Mouse (Mus musculus) left cerebral cortex, adult 2 months (tissue): Measurements from ENCODE around the gene Gtpbp3. TPM values are rescaled to one million over a fixed set of nuclear protein-coding genes. Genes with fewer than 3 reads are reported as not detected.

Experiments
- DNase-seq, 2 experiments: peaks; one replicate each; pipeline ENCODE4 v3.0.0; 2021 to 2022; ENCODE audit warnings: low spot score in 2 of 2, mixed read lengths in 1 of 2; ENCODE audit errors: extremely low spot score in 1 of 2
- H3K27ac ChIP-seq: fragments of 200-600 bp; 2 replicates; pipeline ENCODE4 v1.8.1; 2022
- H3K4me3 ChIP-seq: fragments of 200-600 bp; 2 replicates; pipeline ENCODE4 v1.8.1; 2022
- CTCF ChIP-seq: fragments of 200-600 bp; IDR thresholded peaks from 2 replicates; pipeline ENCODE4 v1.8.1; 2022; ENCODE audit warnings: antibody characterized with exemption, mild to moderate bottlenecking, moderate library complexity
- intact Hi-C: fragments of 180-260 bp; cut with DNase I; formaldehyde crosslinking; loops from one replicate; pipeline ENCODE4 v1.15.1; 2025
- total RNA-seq, 2 experiments: library from RNA; stranded (reverse); gene quantifications; 2 replicates each; pipeline ENCODE4 v1.2.3; 2021

Gene Gtpbp3
- total RNA-seq, 2 experiments from 2014 or later = 33.0 to 37.4 TPM

DNA sequence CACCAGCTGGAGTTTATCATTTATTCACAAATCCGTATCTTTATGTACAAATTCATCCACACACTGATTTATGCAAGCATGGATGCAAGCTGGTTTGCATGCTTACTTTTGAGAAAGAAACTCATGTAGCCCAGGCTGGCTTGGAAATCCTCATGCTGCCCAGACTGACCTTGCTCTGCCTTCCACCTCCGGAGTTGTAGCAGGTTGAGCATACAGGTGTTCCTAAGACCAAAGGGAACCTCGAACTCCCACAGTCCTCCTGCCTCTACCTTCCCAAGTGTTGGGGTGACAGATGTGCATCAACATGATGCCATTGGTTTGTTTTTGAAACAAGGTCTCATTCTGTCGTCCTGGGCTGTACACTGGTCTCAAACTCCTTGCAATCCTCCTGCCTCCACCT, 25.7 kb upstream of the Gtpbp3 start:
- H3K27ac ChIP-seq = peak overlapping the region; percentile 92; the same call in 1 of the 2 replicates
- DNase-seq = no peak
- TF ChIP-seq CTCF = no peak
- peak overlapping the region; percentile 95 for H3K4me3 ChIP-seq
- intact Hi-C loops = loop anchor here (5.0 to 10.0 kb wide), 2 partner anchors 90 to 567 kb away; partner anchors contain the start of genes Ocel1, Rpl18a and Slc5a5

DNA sequence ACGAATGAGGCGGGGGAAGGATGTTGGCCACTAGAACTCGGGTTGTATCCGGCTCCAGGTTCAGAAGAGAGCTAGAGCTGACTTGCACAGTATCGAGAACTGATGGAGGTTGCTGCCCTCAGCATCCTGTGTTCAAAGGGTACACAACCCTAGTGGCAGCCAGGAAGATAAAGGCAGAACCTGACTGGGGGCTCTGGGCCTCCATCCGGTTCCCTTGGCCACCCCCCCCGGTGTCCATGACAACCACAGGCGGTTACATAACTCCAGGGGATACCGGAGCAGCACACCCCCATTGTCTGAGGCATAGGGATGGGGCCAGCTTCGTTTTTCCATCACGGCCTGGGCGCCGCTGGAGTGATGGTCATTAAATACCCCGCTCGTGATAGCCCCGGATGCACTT, 25.1 kb upstream of the Gtpbp3 start:
- DNase-seq = peak; percentile 64 to 69
- TF ChIP-seq CTCF = no peak; the same call in 1 of the 2 replicates
- intact Hi-C loops = loop anchor here (5.0 to 10.0 kb wide), 2 partner anchors 90 to 568 kb away; partner anchors contain the start of genes Ocel1, Rpl18a and Slc5a5

DNA sequence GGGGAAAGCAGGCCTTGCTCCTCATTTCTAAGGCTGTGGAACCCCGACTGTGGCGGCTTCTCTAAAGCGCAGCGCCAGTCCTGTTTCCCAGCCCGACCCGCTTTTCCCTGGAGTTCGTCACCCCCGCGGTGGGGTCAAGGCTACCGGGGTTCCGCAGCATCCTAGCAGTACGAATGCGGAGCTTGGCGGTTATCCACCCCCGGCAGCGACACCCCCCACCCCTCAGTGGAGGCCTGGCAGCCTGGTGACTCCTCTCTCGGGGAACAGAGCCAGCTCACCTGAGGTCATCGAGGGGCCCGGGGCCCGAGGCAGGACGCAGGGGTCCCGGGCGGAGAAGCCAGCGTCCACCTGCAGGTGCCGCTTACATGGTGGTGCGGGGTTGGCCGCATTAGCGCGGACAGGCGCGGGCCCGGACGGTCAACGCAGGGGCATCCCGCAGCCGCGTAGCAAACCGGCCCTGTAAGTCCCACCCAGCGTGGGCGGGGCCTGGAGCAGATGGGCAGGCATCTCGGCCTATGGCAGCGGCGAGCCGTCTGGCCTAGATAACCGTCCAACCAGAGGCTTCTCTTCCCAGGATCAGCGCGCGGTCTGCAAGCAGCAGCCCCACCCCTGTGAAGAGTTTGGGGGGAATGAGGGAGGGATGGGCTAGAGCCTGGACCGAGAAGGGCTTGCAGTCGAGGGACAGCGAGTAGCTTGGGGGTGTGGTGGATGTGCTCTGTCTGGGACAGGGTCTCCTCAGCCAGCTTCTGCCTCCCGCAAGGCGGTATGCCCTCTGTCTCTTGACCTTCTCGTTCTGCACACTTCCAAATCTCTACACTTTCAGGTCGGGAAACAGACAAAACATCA, 24.5 kb upstream of the Gtpbp3 start, which contains the start of gene Abhd8:
Abhd8 (minus strand) TSS at position 468 of the 846 bp plus-strand sequence.
- Histone ChIP-seq H3K4me3 (peak within 1 kb of the TSS; percentile 95), H3K27ac (peak within 1 kb of the TSS; percentile 92)
- DNase-seq = peak; percentile 98 to 99
- intact Hi-C loops = loop anchor here (1.0 to 10.0 kb wide), 3 partner anchors 22 to 569 kb away; partner anchors contain the start of genes Ano8, Ocel1, Rpl18a and Slc5a5
- no peak; the same call in 1 of the 2 replicates for TF ChIP-seq CTCF

More for the DNA sequence above, 25.1 kb upstream of the Gtpbp3 start:
- H3K27ac ChIP-seq = peak overlapping the region; percentile 92
- peak overlapping the region; percentile 95 for H3K4me3 ChIP-seq

DNA sequence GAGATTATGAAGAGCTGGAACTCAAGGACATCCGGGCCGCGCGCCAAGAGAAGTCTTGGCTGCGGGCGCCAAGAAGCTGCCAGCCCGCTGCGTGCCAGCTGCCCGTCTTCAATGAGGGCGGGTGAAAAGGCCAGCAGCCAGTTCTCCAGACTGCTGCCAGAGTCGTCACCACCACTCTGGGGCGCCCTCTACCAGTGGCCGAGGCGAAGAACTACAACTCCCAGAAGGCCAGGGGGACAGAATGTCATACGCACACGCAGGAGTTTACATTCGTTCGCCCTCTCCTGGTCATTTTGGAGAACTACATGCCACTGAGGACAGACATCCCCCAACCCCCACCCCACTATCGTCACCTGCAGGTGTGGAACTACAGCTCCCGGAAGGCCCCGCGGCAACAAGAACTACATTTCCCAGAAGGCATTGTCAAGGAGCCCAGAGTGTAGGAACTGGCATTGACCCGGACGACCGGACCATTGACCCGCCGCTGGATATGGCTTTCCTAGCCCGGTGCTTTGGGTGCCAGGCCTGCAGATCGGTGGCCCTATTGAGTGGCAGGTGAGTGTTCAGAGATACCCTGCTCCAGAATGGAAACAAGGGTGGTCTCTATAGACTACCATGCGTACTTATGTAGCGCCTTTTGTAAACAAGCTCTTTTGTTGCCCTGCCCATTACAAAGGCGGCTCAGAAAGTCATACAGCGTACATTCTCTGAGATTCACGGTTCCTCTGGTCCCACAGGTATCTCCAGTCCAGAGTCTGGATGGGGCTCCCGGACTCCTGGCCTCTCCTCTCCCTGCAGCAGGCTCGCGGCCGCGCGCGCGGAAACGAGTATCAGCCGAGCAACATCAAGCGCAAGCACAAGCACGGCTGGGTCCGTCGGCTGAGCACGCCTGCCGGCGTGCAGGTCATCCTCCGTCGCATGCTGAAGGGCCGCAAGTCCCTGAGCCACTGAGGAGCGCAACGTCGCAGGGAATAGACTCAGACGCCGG, 23.1 kb upstream of the Gtpbp3 start, which contains the start of gene Mrpl34:
Mrpl34 (plus strand) TSS at position 447 of the 988 bp plus-strand sequence.
- peak within 1 kb of the TSS; percentile 92 for H3K27ac ChIP-seq
- TF ChIP-seq CTCF = peak; percentile 99
- intact Hi-C loops = loop anchor here (1.0 to 10.0 kb wide), 3 partner anchors 20 to 570 kb away; partner anchors contain the start of genes Ano8, Ocel1, Rpl18a and Slc5a5
- DNase-seq = peak; percentile 98
- peak within 1 kb of the TSS; percentile 95 for H3K4me3 ChIP-seq

DNA sequence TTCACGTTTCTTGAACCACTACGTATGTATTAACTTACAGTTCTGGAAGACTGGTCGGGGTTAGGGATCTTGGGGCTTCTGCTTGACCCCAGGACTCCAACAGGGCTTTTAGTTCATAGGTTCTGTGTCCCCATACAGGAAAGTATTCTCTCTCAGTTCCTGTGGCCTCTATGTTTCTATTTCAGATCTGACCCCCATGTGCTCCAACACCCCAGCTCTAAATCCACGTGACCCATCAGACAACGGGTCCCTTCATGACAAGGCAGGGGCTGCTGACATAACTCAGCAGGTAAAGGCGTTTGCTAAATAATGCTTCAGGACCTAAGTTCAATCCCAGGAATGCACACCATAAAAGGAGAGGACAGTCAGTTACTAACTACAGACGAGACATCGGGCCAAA, 22.2 kb upstream of the Gtpbp3 start:
- Histone ChIP-seq H3K27ac (peak overlapping the region; percentile 87), H3K4me3 (peak overlapping the region; percentile 66)
- intact Hi-C loops = loop anchor here (10.0 kb wide), 1 partner anchor 571 kb away; the partner anchor contains the start of genes Rpl18a and Slc5a5
- no peak for DNase-seq
- TF ChIP-seq CTCF = no peak

DNA sequence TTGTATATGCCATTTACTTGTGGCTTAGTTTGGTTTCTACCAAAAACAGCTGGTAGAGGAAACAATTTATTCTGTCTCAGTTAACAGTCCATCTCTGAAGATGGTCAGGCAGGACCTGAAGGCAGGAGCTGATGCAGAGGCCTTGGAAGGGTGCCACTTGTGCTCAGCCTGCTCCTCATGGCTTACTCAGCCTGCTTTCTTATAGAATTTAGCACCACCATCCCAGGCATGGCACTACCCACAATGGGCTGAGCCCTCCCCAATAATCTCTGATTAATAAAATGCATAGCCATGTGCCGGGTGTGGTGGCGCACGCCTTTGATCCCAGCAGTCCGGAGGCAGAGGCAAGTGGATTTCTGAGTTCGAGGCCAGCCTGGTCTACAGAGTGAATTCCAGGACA, 21.7 kb upstream of the Gtpbp3 start:
- Histone ChIP-seq H3K27ac (no peak overlapping the region), H3K4me3 (no peak overlapping the region)
- no peak for TF ChIP-seq CTCF
- intact Hi-C loops = loop anchor here (10.0 kb wide), 1 partner anchor 571 kb away; the partner anchor contains the start of genes Rpl18a and Slc5a5
- DNase-seq = no peak

DNA sequence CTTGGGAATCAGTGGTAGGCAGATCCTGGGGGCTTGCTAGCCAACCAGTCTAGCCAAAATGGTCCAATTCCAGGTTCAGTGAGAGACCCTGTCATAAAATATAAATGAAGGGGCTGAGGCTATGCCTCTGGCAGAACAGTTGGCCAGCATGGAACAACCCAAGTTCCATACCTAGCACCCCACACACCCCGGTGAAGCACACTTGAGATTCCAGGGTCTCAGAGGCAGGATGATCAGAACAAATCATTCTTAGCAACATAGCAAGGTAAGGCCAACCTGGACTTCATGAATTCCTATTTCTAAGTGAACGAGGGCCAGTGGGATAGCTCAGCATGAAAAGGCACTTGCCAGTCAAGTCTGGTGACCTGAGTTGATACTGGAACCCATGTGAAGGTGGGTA, 20.7 kb upstream of the Gtpbp3 start:
- no peak for DNase-seq
- Histone ChIP-seq H3K27ac (no peak overlapping the region), H3K4me3 (no peak overlapping the region)
- intact Hi-C loops = loop anchor here (10.0 kb wide), 1 partner anchor 572 kb away; the partner anchor contains the start of genes Rpl18a and Slc5a5
- no peak for TF ChIP-seq CTCF

DNA sequence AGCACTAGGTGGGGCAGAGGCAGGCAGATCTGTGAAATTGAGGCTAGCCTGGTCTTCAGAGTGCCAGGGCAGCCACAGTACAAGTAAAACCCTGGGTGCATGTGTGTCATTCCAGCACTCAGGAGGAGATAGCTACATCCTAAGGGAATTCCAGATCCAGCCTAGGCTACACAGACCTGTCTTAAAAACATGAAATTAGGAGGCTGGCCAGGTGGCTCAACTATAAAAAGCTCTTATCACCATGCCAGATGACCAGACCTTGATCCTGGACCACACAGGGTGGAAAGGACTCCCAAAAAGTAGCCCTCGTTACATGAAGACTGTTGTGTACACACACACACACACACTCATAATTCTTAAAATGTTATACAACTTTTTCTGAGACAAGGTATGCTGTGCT, 19.9 kb upstream of the Gtpbp3 start:
- H3K4me3 ChIP-seq = no peak overlapping the region
- no peak for TF ChIP-seq CTCF
- intact Hi-C loops = loop anchor here (10.0 kb wide), 1 partner anchor 573 kb away; the partner anchor contains the start of genes Rpl18a and Slc5a5
- no peak for DNase-seq
- H3K27ac ChIP-seq = no peak overlapping the region

DNA sequence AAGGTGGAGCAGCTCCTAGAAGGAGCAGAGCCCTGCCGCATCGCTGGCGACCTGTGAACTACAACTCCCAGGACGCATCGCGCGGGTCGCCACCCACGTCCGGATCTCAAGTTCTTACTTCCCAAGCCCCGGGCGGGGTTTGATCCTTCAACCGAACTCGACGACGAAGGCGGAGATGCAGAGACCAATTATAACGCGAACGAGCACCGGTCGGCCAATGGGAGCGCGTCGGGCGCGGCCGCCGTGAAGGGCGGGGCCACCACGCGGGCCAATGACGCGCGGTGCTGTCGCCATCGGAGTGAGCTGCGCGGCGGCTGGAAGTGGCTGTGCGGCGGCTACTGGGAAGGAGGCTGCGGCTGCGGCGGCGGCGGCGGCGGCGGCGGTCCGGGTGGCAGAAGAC, 19.0 kb upstream of the Gtpbp3 start, which contains the start of gene Dda1:
Dda1 (plus strand) TSS at position 284 of the 400 bp plus-strand sequence.
- no peak for TF ChIP-seq CTCF
- intact Hi-C loops = loop anchor here (10.0 kb wide), 1 partner anchor 574 kb away; the partner anchor contains the start of genes Rpl18a and Slc5a5
- peak within 1 kb of the TSS; percentile 65 for H3K4me3 ChIP-seq
- peak within 1 kb of the TSS; percentile 92 for H3K27ac ChIP-seq
- DNase-seq = peak; percentile 95 to 98

DNA sequence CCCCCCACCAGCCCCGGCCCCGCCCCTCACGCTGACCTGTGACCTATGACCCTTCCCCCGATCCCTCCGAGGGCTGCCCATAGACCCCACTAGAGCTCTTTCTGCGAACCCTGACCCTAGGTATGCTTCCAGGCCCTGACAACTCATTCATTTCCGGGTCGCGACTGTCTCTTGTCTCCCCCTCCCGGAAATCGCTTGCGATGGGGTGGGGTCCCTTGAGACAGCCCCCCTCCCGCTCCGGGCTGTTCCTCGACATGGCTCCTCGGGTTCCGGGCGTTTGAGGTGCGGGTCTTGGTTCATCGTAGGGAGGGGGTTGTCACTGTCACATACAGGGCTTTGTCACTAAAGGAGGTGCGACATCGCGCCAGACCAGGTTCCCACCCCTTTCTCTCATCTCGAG, 18.5 kb upstream of the Gtpbp3 start:
- no peak for TF ChIP-seq CTCF
- intact Hi-C loops = loop anchor here (10.0 kb wide), 1 partner anchor 575 kb away; the partner anchor contains the start of genes Rpl18a and Slc5a5
- H3K4me3 ChIP-seq = peak overlapping the region; percentile 65
- DNase-seq = peak; percentile 49 to 60
- peak overlapping the region; percentile 92 for H3K27ac ChIP-seq
